Mouse (Mus musculus): ENCODE data around the gene Mex3a.

Mex3a gene

GRCm38 (mm10) chr3:88532299-88532674, at the start of gene Mex3a:
Mex3a (plus strand) TSS chr3:88532395.
- no peak for DNase-seq

- no peak for DNase-seq
Measured at GRCm38 (mm10) chr3:88483141-88483540, 49.1 kb upstream of the Mex3a start.

GRCm38 (mm10) chr3:88483621-88484020, 48.6 kb upstream of the Mex3a start:
- peak; percentile 70 to 82 for DNase-seq

GRCm38 (mm10) chr3:88484597-88485316, 47.4 kb upstream of the Mex3a start:
- DNase-seq, result no peak

GRCm38 (mm10) chr3:88486043-88486442, 46.2 kb upstream of the Mex3a start:
- no peak for DNase-seq

GRCm38 (mm10) chr3:88486887-88487286, 45.3 kb upstream of the Mex3a start:
- DNase-seq, result no peak

- no peak for DNase-seq
Measured at GRCm38 (mm10) chr3:88487396-88487795, 44.8 kb upstream of the Mex3a start.

- DNase-seq, result no peak
Measured at GRCm38 (mm10) chr3:88493706-88494582, 38.3 kb upstream of the Mex3a start.

GRCm38 (mm10) chr3:88494836-88495628, 37.2 kb upstream of the Mex3a start:
- peak; percentile 75 to 86 for DNase-seq

GRCm38 (mm10) chr3:88495741-88496415, 36.3 kb upstream of the Mex3a start:
- DNase-seq, result no peak

- no peak for DNase-seq
Measured at GRCm38 (mm10) chr3:88499580-88499979, 32.6 kb upstream of the Mex3a start.

GRCm38 (mm10) chr3:88500087-88500486, 32.1 kb upstream of the Mex3a start:
- DNase-seq, result no peak

- DNase-seq, result no peak
Measured at GRCm38 (mm10) chr3:88500655-88501365, 31.4 kb upstream of the Mex3a start.

GRCm38 (mm10) chr3:88501366-88502030, 30.7 kb upstream of the Mex3a start:
- DNase-seq, result no peak

GRCm38 (mm10) chr3:88502031-88502571, 30.1 kb upstream of the Mex3a start:
- peak in 1 of 2 experiments; percentile 57 for DNase-seq

- peak; percentile 90 to 93 for DNase-seq
Measured at GRCm38 (mm10) chr3:88502641-88503504, 29.3 kb upstream of the Mex3a start.

GRCm38 (mm10) chr3:88503505-88503863, 28.7 kb upstream of the Mex3a start:
- peak in 1 of 2 experiments; percentile 42 for DNase-seq

GRCm38 (mm10) chr3:88503881-88504746, 28.1 kb upstream of the Mex3a start:
- DNase-seq, result no peak

- no peak for DNase-seq
Measured at GRCm38 (mm10) chr3:88505081-88505480, 27.1 kb upstream of the Mex3a start.
